Mouse (Mus musculus): Measurements from ENCODE around the gene Alb.

- TF ChIP-seq POLR2A (IDR thresholded peaks at IDR 0.05; ENCODE audit: borderline replicate concordance, insufficient read depth, low read length) (no peak), CTCF (IDR thresholded peaks at IDR 0.05; ENCODE audit: borderline replicate concordance, insufficient read depth, low read depth, low read length) (no peak)
These were observed 10.7 kb upstream of the Alb start for GRCm38 (mm10) chr5:90449961-90450360.

All from cerebellum, adult 2 months (tissue).